Mouse (Mus musculus): ENCODE data around the gene Rpl21. TPM values are rescaled to one million over a fixed set of nuclear protein-coding genes. Genes with fewer than 3 reads are reported as not detected.
A peak's percentile ranks its signal among the peaks of the same experiment; 100 is the strongest.

The Rpl21 gene
- total RNA-seq, 1 experiment, result 1,099 TPM

GRCm38 (mm10) chr5:146817583-146817982, 15.1 kb upstream of the Rpl21 start:
- H3K9ac ChIP-seq (ENCODE audit: insufficient read depth, low read depth, low read length, poor library complexity, severe bottlenecking), result no peak overlapping the region
- TF ChIP-seq CHD2 (IDR thresholded peaks at IDR 0.05; ENCODE audit: low read depth, low read length), result no peak
- TF ChIP-seq MAFK (IDR thresholded peaks at IDR 0.05; ENCODE audit: insufficient read depth, low read depth, low read length), result no peak
- no peak for TF ChIP-seq ZNF384 (IDR thresholded peaks at IDR 0.05; ENCODE audit: low read depth, low read length)
- TF ChIP-seq HCFC1 (IDR thresholded peaks at IDR 0.05; ENCODE audit: borderline replicate concordance, insufficient read depth, low read length), result no peak
- TF ChIP-seq ZC3H11A (IDR thresholded peaks at IDR 0.05; ENCODE audit: borderline replicate concordance, low read depth, low read length), result no peak
- H3K4me1 ChIP-seq (ENCODE audit: control insufficient read depth in 2 of 2, insufficient read depth in 2 of 2, low read length in 2 of 2, poor library complexity in 1 of 2), result no peaks in the 10 kb centered on the region
- DNase-seq (ENCODE audit: low read depth, low spot score), result no peak
- no peaks in the 10 kb centered on the region for H3K9me3 ChIP-seq (ENCODE audit: control insufficient read depth, insufficient read depth, low read depth, low read length)
- no peak overlapping the region for H3K4me3 ChIP-seq (ENCODE audit: insufficient read depth in 1 of 2, low read depth in 1 of 2, low read length in 2 of 2, poor library complexity in 1 of 2, severe bottlenecking in 1 of 2)
- in situ Hi-C loops (cut with MboI; ENCODE audit: low sequenced_read_pairs in 2 of 2, unreplicated experiment in 2 of 2), result loop anchor here in 1 of 2 experiments (5.0 kb wide), 1 partner anchor 110 kb away; no protein-coding TSS in a partner anchor
- no peak overlapping the region for H3K27ac ChIP-seq (ENCODE audit: insufficient read depth, low read depth, low read length, poor library complexity, severe bottlenecking)
- no peaks in the 10 kb centered on the region for H3K36me3 ChIP-seq (ENCODE audit: control insufficient read depth, insufficient read depth, low read length, poor library complexity, severe bottlenecking)

GRCm38 (mm10) chr5:146818906-146819623, 13.6 kb upstream of the Rpl21 start:
- no peaks in the 10 kb centered on the region for H3K4me1 ChIP-seq (ENCODE audit: control insufficient read depth in 2 of 2, insufficient read depth in 2 of 2, low read length in 2 of 2, poor library complexity in 1 of 2)
- in situ Hi-C loops (cut with MboI; ENCODE audit: low sequenced_read_pairs in 2 of 2, unreplicated experiment in 2 of 2), result loop anchor here in 1 of 2 experiments (5.0 kb wide), 1 partner anchor 112 kb away; no protein-coding TSS in a partner anchor
- no peak overlapping the region for H3K4me3 ChIP-seq (ENCODE audit: insufficient read depth in 1 of 2, low read depth in 1 of 2, low read length in 2 of 2, poor library complexity in 1 of 2, severe bottlenecking in 1 of 2)
- H3K36me3 ChIP-seq (ENCODE audit: control insufficient read depth, insufficient read depth, low read length, poor library complexity, severe bottlenecking), result no peaks in the 10 kb centered on the region
- no peak overlapping the region for H3K27ac ChIP-seq (ENCODE audit: insufficient read depth, low read depth, low read length, poor library complexity, severe bottlenecking)
- DNase-seq (ENCODE audit: low read depth, low spot score), result no peak
- no peaks in the 10 kb centered on the region for H3K9me3 ChIP-seq (ENCODE audit: control insufficient read depth, insufficient read depth, low read depth, low read length)
- no peak for TF ChIP-seq HCFC1 (IDR thresholded peaks at IDR 0.05; ENCODE audit: borderline replicate concordance, insufficient read depth, low read length)
- TF ChIP-seq ZNF384 (IDR thresholded peaks at IDR 0.05; ENCODE audit: low read depth, low read length), result no peak
- TF ChIP-seq ZC3H11A (IDR thresholded peaks at IDR 0.05; ENCODE audit: borderline replicate concordance, low read depth, low read length), result no peak
- no peak for TF ChIP-seq CHD2 (IDR thresholded peaks at IDR 0.05; ENCODE audit: low read depth, low read length)
- TF ChIP-seq MAFK (IDR thresholded peaks at IDR 0.05; ENCODE audit: insufficient read depth, low read depth, low read length), result no peak
- no peak overlapping the region for H3K9ac ChIP-seq (ENCODE audit: insufficient read depth, low read depth, low read length, poor library complexity, severe bottlenecking)

GRCm38 (mm10) chr5:146823005-146823404, 9.7 kb upstream of the Rpl21 start:
- no peak overlapping the region for H3K27ac ChIP-seq (ENCODE audit: insufficient read depth, low read depth, low read length, poor library complexity, severe bottlenecking)
- no peak for DNase-seq (ENCODE audit: low read depth, low spot score)
- in situ Hi-C loops (cut with MboI; ENCODE audit: low sequenced_read_pairs in 2 of 2, unreplicated experiment in 2 of 2), result loop anchor here in 1 of 2 experiments (10.0 kb wide), 1 partner anchor 128 kb away; no protein-coding TSS in a partner anchor
- H3K9ac ChIP-seq (ENCODE audit: insufficient read depth, low read depth, low read length, poor library complexity, severe bottlenecking), result no peak overlapping the region
- no peak for TF ChIP-seq ZC3H11A (IDR thresholded peaks at IDR 0.05; ENCODE audit: borderline replicate concordance, low read depth, low read length)
- no peak for TF ChIP-seq HCFC1 (IDR thresholded peaks at IDR 0.05; ENCODE audit: borderline replicate concordance, insufficient read depth, low read length)
- TF ChIP-seq ZNF384 (IDR thresholded peaks at IDR 0.05; ENCODE audit: low read depth, low read length), result no peak
- no peak for TF ChIP-seq MAFK (IDR thresholded peaks at IDR 0.05; ENCODE audit: insufficient read depth, low read depth, low read length)
- TF ChIP-seq CHD2 (IDR thresholded peaks at IDR 0.05; ENCODE audit: low read depth, low read length), result no peak
- H3K36me3 ChIP-seq (ENCODE audit: control insufficient read depth, insufficient read depth, low read length, poor library complexity, severe bottlenecking), result no peaks in the 10 kb centered on the region
- H3K4me3 ChIP-seq (ENCODE audit: insufficient read depth in 1 of 2, low read depth in 1 of 2, low read length in 2 of 2, poor library complexity in 1 of 2, severe bottlenecking in 1 of 2), result no peak overlapping the region
- peaks cover 0 to 6% of the 10 kb centered on the region in 2 experiments; a peak in 1 of 4 replicates for H3K4me1 ChIP-seq (ENCODE audit: control insufficient read depth in 2 of 2, insufficient read depth in 2 of 2, low read length in 2 of 2, poor library complexity in 1 of 2)
- no peaks in the 10 kb centered on the region for H3K9me3 ChIP-seq (ENCODE audit: control insufficient read depth, insufficient read depth, low read depth, low read length)

DNA sequence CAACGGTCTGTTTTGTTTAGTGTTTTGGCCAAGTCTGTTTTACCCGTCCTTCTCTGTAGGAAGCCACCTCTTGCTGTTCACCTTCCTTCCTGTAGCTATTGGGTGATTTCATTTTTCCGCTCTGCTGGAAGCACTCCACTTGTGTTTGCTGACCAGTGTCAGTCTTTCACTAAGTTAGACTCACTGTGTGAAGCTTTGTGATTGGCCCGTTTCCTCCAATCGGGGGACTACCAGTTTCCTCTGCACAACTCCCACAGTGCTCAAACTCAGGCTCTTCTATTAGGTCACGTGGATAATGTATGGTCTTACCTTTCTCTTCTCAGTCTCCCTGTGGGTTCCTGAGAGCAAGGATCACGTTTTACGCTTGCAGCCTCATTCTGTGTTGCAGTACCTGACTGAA, 3.2 kb upstream of the Rpl21 start:
- H3K4me3 ChIP-seq (ENCODE audit: insufficient read depth in 1 of 2, low read depth in 1 of 2, low read length in 2 of 2, poor library complexity in 1 of 2, severe bottlenecking in 1 of 2), result peak overlapping the region; percentile 11 to 30; a peak in 2 of 4 replicates
- H3K9ac ChIP-seq (ENCODE audit: insufficient read depth, low read depth, low read length, poor library complexity, severe bottlenecking), result peak overlapping the region; percentile 51; the same call in 1 of the 2 replicates
- in situ Hi-C loops (cut with MboI; ENCODE audit: low sequenced_read_pairs in 2 of 2, unreplicated experiment in 2 of 2), result loop anchor here in 1 of 2 experiments (10.0 kb wide), 1 partner anchor 135 kb away; no protein-coding TSS in a partner anchor
- H3K4me1 ChIP-seq (ENCODE audit: control insufficient read depth in 2 of 2, insufficient read depth in 2 of 2, low read length in 2 of 2, poor library complexity in 1 of 2), result peaks cover 0 to 8% of the 10 kb centered on the region in 2 experiments; a peak in 1 of 4 replicates
- no peak for DNase-seq (ENCODE audit: low read depth, low spot score)
- no peak overlapping the region for H3K27ac ChIP-seq (ENCODE audit: insufficient read depth, low read depth, low read length, poor library complexity, severe bottlenecking)
- no peaks in the 10 kb centered on the region for H3K9me3 ChIP-seq (ENCODE audit: control insufficient read depth, insufficient read depth, low read depth, low read length)
- H3K36me3 ChIP-seq (ENCODE audit: control insufficient read depth, insufficient read depth, low read length, poor library complexity, severe bottlenecking), result peaks cover 8% of the 10 kb centered on the region
- TF ChIP-seq ZC3H11A (IDR thresholded peaks at IDR 0.05; ENCODE audit: borderline replicate concordance, low read depth, low read length) (no peak), CHD2 (IDR thresholded peaks at IDR 0.05; ENCODE audit: low read depth, low read length) (no peak), ZNF384 (IDR thresholded peaks at IDR 0.05; ENCODE audit: low read depth, low read length) (no peak), HCFC1 (IDR thresholded peaks at IDR 0.05; ENCODE audit: borderline replicate concordance, insufficient read depth, low read length) (no peak), MAFK (IDR thresholded peaks at IDR 0.05; ENCODE audit: insufficient read depth, low read depth, low read length) (no peak)
